Mouse (Mus musculus) lung, embryonic 14.5 days (tissue): Measurements from ENCODE around the gene Cep295nl. TPM values are rescaled to one million over a fixed set of nuclear protein-coding genes. Genes with fewer than 3 reads are reported as not detected.

Experiments used
- ATAC-seq: fragments of 200-750 bp; cut with Nextera tagmentation; 2 replicates; pipeline ENCODE4 v1.8.0; 2017; ENCODE audit warnings: mild to moderate bottlenecking, moderate TSS enrichment, moderate library complexity; ENCODE audit not compliant: insufficient read depth
- DNase-seq: peaks from one replicate; pipeline ENCODE4 v3.0.0-alpha.2; 2015
- H3K27ac ChIP-seq: fragments of 300-500 bp; sonication (generic); 2 replicates; pipeline ENCODE4 v1.5.1; 2014; ENCODE audit warnings: low read depth, mild to moderate bottlenecking, moderate library complexity
- H3K27me3 ChIP-seq: fragments of 300-500 bp; sonication (generic); 2 replicates; pipeline ENCODE4 v1.6.1; 2014; ENCODE audit warnings: low read length, control low read depth; ENCODE audit not compliant: insufficient read depth
- H3K36me3 ChIP-seq: fragments of 300-500 bp; sonication (generic); 2 replicates; pipeline ENCODE4 v1.6.1; 2014; ENCODE audit warnings: control low read depth; ENCODE audit not compliant: insufficient read depth
- H3K4me1 ChIP-seq: fragments of 300-500 bp; sonication (generic); 2 replicates; pipeline ENCODE4 v1.6.1; 2014; ENCODE audit warnings: antibody characterized with exemption, control low read depth; ENCODE audit not compliant: insufficient read depth
- H3K4me2 ChIP-seq: fragments of 300-500 bp; sonication (generic); 2 replicates; pipeline ENCODE4 v1.6.1; 2014; ENCODE audit warnings: mild to moderate bottlenecking
- H3K4me3 ChIP-seq: fragments of 300-500 bp; sonication (generic); 2 replicates; pipeline ENCODE4 v1.5.1; 2014; ENCODE audit warnings: low read depth, low read length
- H3K9ac ChIP-seq: fragments of 300-500 bp; sonication (generic); 2 replicates; pipeline ENCODE4 v1.6.1; 2014
- H3K9me3 ChIP-seq: fragments of 300-500 bp; sonication (generic); 2 replicates; pipeline ENCODE4 v1.6.1; 2016; ENCODE audit warnings: low read depth, low read length, control low read depth
- CTCF ChIP-seq: IDR thresholded peaks from 2 replicates; pipeline ENCODE4 v1.5.1; 2016; ENCODE audit warnings: antibody characterized with exemption, low read depth
- WGBS: fragments of 180-500 bp; shearing (Covaris S2); extraction: QIAGEN DNeasy Blood & Tissue Kit; methylation state at CpG from one replicate; pipeline ENCODE4 v1.1.7; 2014; 5-methylcytosine and 5-hydroxymethylcytosine counted together
- polyA plus RNA-seq: library from polyadenylated mRNA; unstranded; fragments of >200 nt; fragmentation: Nextera tagmentation; extraction: Ambion mirVana; gene quantifications from 2 replicates; pipeline ENCODE4 v1.2.1, GENCODE M21; 2014

Cep295nl gene
- polyA plus RNA-seq, 1 experiment from 2014 or later, result 0.62 TPM

- Histone ChIP-seq H3K4me1 (peaks cover 5% of the 10 kb centered on the region; the same call in 1 of the 2 replicates), H3K27ac (no peak overlapping the region), H3K4me3 (no peak overlapping the region), H3K4me2 (no peak overlapping the region), H3K27me3 (no peaks in the 10 kb centered on the region), H3K9ac (no peak overlapping the region), H3K36me3 (peaks cover 53% of the 10 kb centered on the region), H3K9me3 (no peaks in the 10 kb centered on the region)
- no peak for ATAC-seq
- no peak for DNase-seq
- 85% methylated on average over 9 of the region's 9 CpGs for WGBS
- TF ChIP-seq CTCF, result no peak
Measured at GRCm38 (mm10) chr11:118287573-118287972, 54.7 kb downstream of the Cep295nl start.

- Histone ChIP-seq H3K4me3 (no peak overlapping the region), H3K27ac (no peak overlapping the region), H3K36me3 (peaks cover 64% of the 10 kb centered on the region), H3K9me3 (no peaks in the 10 kb centered on the region), H3K27me3 (no peaks in the 10 kb centered on the region), H3K4me1 (peaks cover 5% of the 10 kb centered on the region; the same call in 1 of the 2 replicates), H3K4me2 (no peak overlapping the region), H3K9ac (no peak overlapping the region; the same call in 1 of the 2 replicates)
- 85% methylated on average over 9 of the region's 9 CpGs for WGBS
- TF ChIP-seq CTCF, result no peak
- ATAC-seq (no peak), DNase-seq (no peak)
Measured at GRCm38 (mm10) chr11:118286434-118286833, 55.9 kb downstream of the Cep295nl start.

DNA sequence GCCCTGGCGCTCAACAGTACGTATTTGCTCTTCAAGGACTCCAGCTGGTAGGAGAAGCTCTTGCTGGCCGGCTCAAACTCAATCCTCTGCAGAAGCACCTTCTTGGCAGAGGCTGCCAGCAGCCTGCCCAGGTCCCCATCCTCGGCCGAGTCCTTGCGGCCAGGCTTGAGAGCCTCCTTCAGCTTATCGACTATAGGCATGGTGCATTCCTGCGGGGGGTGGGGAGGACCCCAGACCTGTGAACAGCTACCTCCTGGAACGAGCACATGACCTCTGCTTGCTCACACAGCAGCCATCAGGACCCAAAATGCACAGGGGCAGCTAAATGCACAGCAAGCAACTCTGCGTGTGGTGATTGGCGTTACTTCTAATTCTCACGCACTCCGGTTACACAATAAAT, 56.5 kb downstream of the Cep295nl start:
- Histone ChIP-seq H3K4me3 (no peak overlapping the region), H3K9me3 (no peaks in the 10 kb centered on the region), H3K4me2 (no peak overlapping the region), H3K27ac (0 out of 2 replicates have a peak overlapping the region, but pooled peaks have one; percentile 36), H3K36me3 (peaks cover 71% of the 10 kb centered on the region), H3K4me1 (peaks cover 5% of the 10 kb centered on the region; the same call in 1 of the 2 replicates), H3K27me3 (no peaks in the 10 kb centered on the region), H3K9ac (no peak overlapping the region)
- WGBS, result 91% methylated on average over 13 of the region's 13 CpGs
- ATAC-seq (no peak), DNase-seq (no peak)
- TF ChIP-seq CTCF, result no peak

Other genes with a start within 250 kb of the Cep295nl start
- 0.11 and 0.29 TPM in 2 replicates for gene Dnah17, start 211.9 kb downstream of the Cep295nl start, polyA plus RNA-seq
- 10.5 and 11.5 TPM in 2 replicates for gene Cyth1, start 93.9 kb downstream of the Cep295nl start, polyA plus RNA-seq
- 18.7 and 19.9 TPM in 2 replicates for gene Usp36, start 52.3 kb downstream of the Cep295nl start, polyA plus RNA-seq
- gene Timp2, start 13.2 kb upstream of the Cep295nl start, polyA plus RNA-seq, result 87.3 and 90.4 TPM in 2 replicates
- 2.9 and 3.8 TPM in 2 replicates for gene Lgals3bp, start 59.6 kb upstream of the Cep295nl start, polyA plus RNA-seq
- gene Cant1, start 76.6 kb upstream of the Cep295nl start, polyA plus RNA-seq, result 27.7 and 31.4 TPM in 2 replicates
- 6.6 and 7.7 TPM in 2 replicates for gene C1qtnf1, start 85.7 kb upstream of the Cep295nl start, polyA plus RNA-seq
- gene Engase, start 134.3 kb upstream of the Cep295nl start, polyA plus RNA-seq, result 7.0 and 10.5 TPM in 2 replicates